Mouse (Mus musculus): ENCODE measurements at regions not wholly inside any gene's neighbourhood (a gene's known extent, or its start where the extent isn't known, plus 50 kb on each side); places are given as distances from the start of the nearest gene placed in this dataset.
"Not testable (repeated sequence)": the region's sequence is repeated elsewhere in the genome, so short reads cannot be mapped to it uniquely, and the experiment has no call there.

- DNase-seq (ENCODE audit: extremely low spot score, low spot score), result no peak
These were observed 81.7 kb downstream of the Sem1 start for GRCm38 (mm10) chr6:6496789-6497188.

- DNase-seq (ENCODE audit: extremely low spot score, low spot score), result no peak
These were observed 82.1 kb downstream of the Sem1 start for GRCm38 (mm10) chr6:6496336-6496735.

- no peak for DNase-seq (ENCODE audit: extremely low spot score, low spot score)
These were observed 90.3 kb downstream of the Sem1 start for GRCm38 (mm10) chr6:6488191-6488590.

- not testable (repeated sequence) for DNase-seq (ENCODE audit: extremely low spot score, low spot score)
These were observed 96.9 kb downstream of the Sem1 start for GRCm38 (mm10) chr6:6481596-6481995.

GRCm38 (mm10) chr6:6470397-6470796 is 108.1 kb downstream of the Sem1 start:
- no peak for DNase-seq (ENCODE audit: extremely low spot score, low spot score)

GRCm38 (mm10) chr6:6467526-6467925 is 110.9 kb downstream of the Sem1 start:
- DNase-seq (ENCODE audit: extremely low spot score, low spot score), result no peak

- no peak for DNase-seq (ENCODE audit: extremely low spot score, low spot score)
These were observed 112.2 kb downstream of the Sem1 start for GRCm38 (mm10) chr6:6466231-6466630.

GRCm38 (mm10) chr6:6463807-6464470 is 114.5 kb downstream of the Sem1 start:
- peak; percentile 38 for DNase-seq (ENCODE audit: extremely low spot score, low spot score)

- DNase-seq (ENCODE audit: extremely low spot score, low spot score), result peak; percentile 26
These were observed 118.6 kb downstream of the Sem1 start for GRCm38 (mm10) chr6:6459918-6460239.

- no peak for DNase-seq (ENCODE audit: extremely low spot score, low spot score)
These were observed 119.2 kb downstream of the Sem1 start for GRCm38 (mm10) chr6:6459006-6459917.

- no peak for DNase-seq (ENCODE audit: extremely low spot score, low spot score)
These were observed 120.7 kb downstream of the Sem1 start for GRCm38 (mm10) chr6:6457726-6458125.

- no peak for DNase-seq (ENCODE audit: extremely low spot score, low spot score)
These were observed 121.5 kb downstream of the Sem1 start for GRCm38 (mm10) chr6:6457001-6457400.

- no peak for DNase-seq (ENCODE audit: extremely low spot score, low spot score)
These were observed 122.9 kb downstream of the Sem1 start for GRCm38 (mm10) chr6:6455566-6455965.

- no peak for DNase-seq (ENCODE audit: extremely low spot score, low spot score)
These were observed 124.1 kb downstream of the Sem1 start for GRCm38 (mm10) chr6:6454396-6454795.

- DNase-seq (ENCODE audit: extremely low spot score, low spot score), result no peak
These were observed 143.6 kb downstream of the Sem1 start for GRCm38 (mm10) chr6:6434855-6435254.

GRCm38 (mm10) chr6:6434261-6434802 is 144.1 kb downstream of the Sem1 start:
- DNase-seq (ENCODE audit: extremely low spot score, low spot score), result no peak

GRCm38 (mm10) chr6:6433179-6433578 is 145.3 kb downstream of the Sem1 start:
- no peak for DNase-seq (ENCODE audit: extremely low spot score, low spot score)

- no peak for DNase-seq (ENCODE audit: extremely low spot score, low spot score)
These were observed 163.5 kb downstream of the Sem1 start for GRCm38 (mm10) chr6:6414654-6415610.

- no peak for DNase-seq (ENCODE audit: extremely low spot score, low spot score)
These were observed 180.5 kb downstream of the Sem1 start for GRCm38 (mm10) chr6:6397997-6398396.

GRCm38 (mm10) chr6:6389454-6390445 is 172.8 kb upstream of the Slc25a13 start:
- DNase-seq (ENCODE audit: extremely low spot score, low spot score), result no peak

Measured in neural tube, embryonic 10.5 days (tissue).